Mouse (Mus musculus) testis, adult 2 months (tissue): ENCODE measurements around the gene Ccdc85c. TPM values are rescaled to one million over a fixed set of nuclear protein-coding genes. Genes with fewer than 3 reads are reported as not detected.

Experiments
- H3K27ac ChIP-seq: fragments of 200-500 bp; 2 replicates; pipeline ENCODE4 v1.5.1; 2012; ENCODE audit warnings: low read depth, low read length; ENCODE audit not compliant: control insufficient read depth, insufficient read depth
- H3K27me3 ChIP-seq: fragments of 200-500 bp; 2 replicates; pipeline ENCODE4 v1.6.1; 2012; ENCODE audit warnings: mild to moderate bottlenecking, low read length, moderate library complexity; ENCODE audit not compliant: control insufficient read depth, insufficient read depth
- H3K36me3 ChIP-seq: fragments of 200-500 bp; 2 replicates; pipeline ENCODE4 v1.6.1; 2012; ENCODE audit warnings: mild to moderate bottlenecking, low read length; ENCODE audit not compliant: control insufficient read depth, insufficient read depth
- H3K4me1 ChIP-seq: fragments of 200-500 bp; 2 replicates; pipeline ENCODE4 v1.6.1; 2012; ENCODE audit warnings: low read length; ENCODE audit not compliant: control insufficient read depth, insufficient read depth
- H3K4me3 ChIP-seq: fragments of 200-500 bp; 2 replicates; pipeline ENCODE4 v1.5.1; 2012; ENCODE audit warnings: low read depth, mild to moderate bottlenecking, low read length, moderate library complexity, mixed read lengths; ENCODE audit not compliant: control insufficient read depth
- CTCF ChIP-seq: fragments of 200-500 bp; IDR thresholded peaks from 2 replicates; pipeline ENCODE4 v1.5.1; 2012; ENCODE audit warnings: low read depth, mild to moderate bottlenecking, inconsistent platforms, low read length, moderate library complexity; ENCODE audit not compliant: control insufficient read depth, insufficient read depth, insufficient replicate concordance
- POLR2A ChIP-seq: fragments of 200-500 bp; IDR thresholded peaks from 2 replicates; pipeline ENCODE4 v1.6.1; 2012; ENCODE audit warnings: low read depth, mild to moderate bottlenecking, inconsistent platforms, low read length, moderate library complexity; ENCODE audit not compliant: control insufficient read depth
- polyA plus RNA-seq: library from polyadenylated mRNA; depleted of rRNA; stranded (reverse); fragments of >200 nt; gene quantifications from 2 replicates; pipeline ENCODE4 v1.2.3, GENCODE M21; 2012

Ccdc85c gene
- polyA plus RNA-seq, 1 experiment, result 22.6 TPM

- Histone ChIP-seq H3K4me1 (peaks cover 2% of the 10 kb centered on the region; the same call in 1 of the 2 replicates), H3K27ac (no peak overlapping the region), H3K27me3 (no peaks in the 10 kb centered on the region), H3K36me3 (no peaks in the 10 kb centered on the region), H3K4me3 (no peak overlapping the region)
- TF ChIP-seq CTCF, result no peak
Measured at GRCm38 (mm10) chr12:108242243-108242745, 32.9 kb downstream of the Ccdc85c start.

GRCm38 (mm10) chr12:108241626-108242025, 33.6 kb downstream of the Ccdc85c start:
- Histone ChIP-seq H3K27me3 (no peaks in the 10 kb centered on the region), H3K4me1 (peaks cover 2% of the 10 kb centered on the region; the same call in 1 of the 2 replicates), H3K27ac (no peak overlapping the region), H3K4me3 (no peak overlapping the region), H3K36me3 (no peaks in the 10 kb centered on the region)
- no peak for TF ChIP-seq CTCF
- TF ChIP-seq POLR2A, result no peak

DNA sequence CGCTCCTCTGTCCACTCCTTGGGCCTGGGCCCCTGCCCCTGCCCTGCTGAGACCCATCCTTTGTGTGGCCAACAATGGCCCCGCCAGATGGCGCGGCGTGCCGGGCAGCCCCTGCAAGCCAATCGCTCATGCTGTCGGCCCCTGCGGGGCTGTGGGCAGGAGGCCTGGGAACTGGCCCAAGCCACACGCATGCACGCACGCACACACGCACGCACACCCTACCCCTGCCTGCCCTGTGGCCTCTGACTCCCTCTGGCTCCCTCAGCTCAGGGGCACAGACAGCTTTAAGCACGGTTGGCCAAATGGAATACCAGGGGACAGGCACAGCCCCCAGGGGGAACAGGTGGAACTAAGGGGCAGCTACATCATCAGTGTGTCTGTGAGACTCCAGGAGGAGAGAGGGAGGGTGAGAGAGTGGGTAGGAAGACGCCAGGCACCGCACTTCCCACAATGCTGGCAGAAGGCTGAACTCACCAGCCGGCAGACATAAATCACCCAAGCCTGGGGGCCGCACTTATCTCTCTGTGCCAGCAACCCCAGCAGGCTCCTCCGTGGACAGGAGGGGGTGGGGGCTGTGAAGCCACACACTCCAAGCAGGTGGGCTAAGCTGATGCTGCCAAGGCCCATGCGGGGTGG, 34.2 kb downstream of the Ccdc85c start:
- Histone ChIP-seq H3K4me1 (peaks cover 2% of the 10 kb centered on the region; the same call in 1 of the 2 replicates), H3K4me3 (no peak overlapping the region)
- no peak for TF ChIP-seq CTCF
- TF ChIP-seq POLR2A, result no peak

DNA sequence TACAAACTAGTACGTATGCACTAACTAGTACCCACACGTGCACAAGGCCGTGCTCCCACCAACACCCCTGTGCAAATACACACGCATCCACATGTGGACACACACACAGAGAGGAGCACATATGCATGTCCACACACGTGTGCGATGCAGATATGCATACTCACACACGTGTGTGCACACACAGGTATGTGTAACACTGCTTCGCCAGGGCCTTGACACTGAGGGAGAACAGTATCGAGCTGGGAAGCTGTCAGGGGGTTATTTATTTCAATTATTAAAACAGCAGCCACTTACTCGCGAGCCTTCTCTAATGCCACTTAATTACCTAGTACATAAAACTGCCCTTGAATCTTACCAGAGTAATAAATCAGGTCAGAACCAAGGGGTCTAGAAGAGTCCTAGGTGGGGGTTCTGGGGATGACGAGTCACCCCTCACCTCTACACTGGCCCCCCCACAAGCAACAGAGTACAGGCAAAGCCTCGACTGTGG, 34.8 kb downstream of the Ccdc85c start:
- no peaks in the 10 kb centered on the region for H3K36me3 ChIP-seq
- peaks cover 2% of the 10 kb centered on the region; the same call in 1 of the 2 replicates for H3K4me1 ChIP-seq
- no peak overlapping the region for H3K27ac ChIP-seq
- no peak overlapping the region for H3K4me3 ChIP-seq
- H3K27me3 ChIP-seq, result no peaks in the 10 kb centered on the region
- TF ChIP-seq CTCF (no peak), POLR2A (no peak)

More for the DNA sequence above, 34.2 kb downstream of the Ccdc85c start:
- H3K36me3 ChIP-seq, result no peaks in the 10 kb centered on the region
- no peaks in the 10 kb centered on the region for H3K27me3 ChIP-seq
- H3K27ac ChIP-seq, result no peak overlapping the region

DNA sequence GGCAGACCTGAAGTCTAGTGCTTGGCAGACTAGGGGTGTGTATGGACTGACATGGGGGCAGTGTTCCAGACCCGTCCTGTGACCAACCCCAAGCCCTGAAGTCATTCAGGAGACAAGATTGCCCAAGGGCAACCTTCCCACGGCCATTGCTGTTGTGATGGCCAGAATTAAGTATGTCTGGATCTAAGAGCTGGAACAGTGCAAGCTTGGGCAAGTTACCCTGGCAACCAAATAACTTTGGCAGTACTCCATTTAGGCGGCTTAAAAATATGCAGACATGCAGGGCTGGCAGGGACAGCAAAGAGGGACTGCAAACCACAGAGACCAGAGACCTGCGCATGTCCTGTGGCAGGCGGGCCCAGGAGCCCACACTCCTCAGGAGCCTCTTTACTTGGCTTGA, 35.8 kb downstream of the Ccdc85c start:
- no peak overlapping the region for H3K27ac ChIP-seq
- no peaks in the 10 kb centered on the region for H3K27me3 ChIP-seq
- no peak overlapping the region for H3K4me3 ChIP-seq
- TF ChIP-seq CTCF, result no peak
- TF ChIP-seq POLR2A, result no peak
- H3K36me3 ChIP-seq, result no peaks in the 10 kb centered on the region
- peaks cover 2% of the 10 kb centered on the region; the same call in 1 of the 2 replicates for H3K4me1 ChIP-seq

DNA sequence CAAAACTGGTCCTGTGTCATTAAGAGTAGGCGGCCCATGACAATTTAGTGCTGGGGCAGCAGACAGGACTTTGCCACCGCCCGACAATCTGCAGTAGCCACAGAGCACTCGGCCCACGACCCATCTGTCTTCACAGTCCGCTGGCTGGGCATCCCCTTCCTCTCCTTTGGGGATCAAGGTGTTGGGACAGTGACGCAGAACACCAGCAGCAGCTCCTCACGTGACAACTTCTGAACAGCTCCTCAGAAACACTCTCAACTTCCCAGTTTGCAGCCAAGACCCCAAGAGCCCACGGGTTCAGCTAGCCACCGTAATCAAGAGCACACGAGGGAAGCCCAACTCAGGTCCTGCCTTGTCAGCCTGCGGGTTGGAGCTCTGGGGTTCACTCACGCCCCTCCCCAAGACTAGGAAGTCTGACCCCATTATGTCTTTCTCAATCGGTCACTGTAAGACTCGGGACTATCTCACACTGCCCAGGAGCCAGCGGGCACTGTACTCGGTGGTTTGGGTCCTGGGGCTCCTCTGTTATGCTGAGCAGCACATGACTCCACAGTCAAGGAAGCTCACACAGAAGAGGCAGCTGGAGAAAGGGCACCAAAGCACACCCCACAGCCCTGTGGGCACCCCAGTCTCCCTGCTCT, 36.7 kb downstream of the Ccdc85c start:
- no peaks in the 10 kb centered on the region for H3K27me3 ChIP-seq
- H3K27ac ChIP-seq, result no peak overlapping the region

GRCm38 (mm10) chr12:108237300-108238006, 37.8 kb downstream of the Ccdc85c start:
- Histone ChIP-seq H3K27me3 (no peaks in the 10 kb centered on the region), H3K27ac (no peak overlapping the region), H3K4me1 (peaks cover 2% of the 10 kb centered on the region; the same call in 1 of the 2 replicates), H3K4me3 (no peak overlapping the region), H3K36me3 (no peaks in the 10 kb centered on the region)
- TF ChIP-seq POLR2A (no peak), CTCF (no peak)

More for the DNA sequence above, 36.7 kb downstream of the Ccdc85c start:
- peaks cover 2% of the 10 kb centered on the region; the same call in 1 of the 2 replicates for H3K4me1 ChIP-seq
- no peaks in the 10 kb centered on the region for H3K36me3 ChIP-seq
- no peak for TF ChIP-seq POLR2A
- TF ChIP-seq CTCF, result no peak
- H3K4me3 ChIP-seq, result no peak overlapping the region
